Mouse (Mus musculus) liver, embryonic 16.5 days (tissue): ENCODE results near the gene Azin2. TPM values are rescaled to one million over a fixed set of nuclear protein-coding genes. Genes with fewer than 3 reads are reported as not detected.

ENCODE experiments used
- ATAC-seq: fragments of 200-750 bp; cut with Nextera tagmentation; 2 replicates; pipeline ENCODE4 v1.8.0; 2017; ENCODE audit warnings: low read depth, mild to moderate bottlenecking, moderate number of reproducible peaks, moderate library complexity
- H3K27ac ChIP-seq: fragments of 300-500 bp; sonication (generic); 2 replicates; pipeline ENCODE4 v1.5.1; 2014; ENCODE audit warnings: mild to moderate bottlenecking, low read length
- H3K27me3 ChIP-seq: fragments of 300-500 bp; sonication (generic); 2 replicates; pipeline ENCODE4 v1.6.1; 2014; ENCODE audit warnings: low read depth, low read length, mixed read lengths; ENCODE audit not compliant: control insufficient read depth, insufficient read depth
- H3K36me3 ChIP-seq: fragments of 300-500 bp; sonication (generic); 2 replicates; pipeline ENCODE4 v1.6.1; 2014; ENCODE audit warnings: mild to moderate bottlenecking; ENCODE audit not compliant: control insufficient read depth, insufficient read depth
- H3K4me1 ChIP-seq: fragments of 300-500 bp; sonication (generic); 2 replicates; pipeline ENCODE4 v1.6.1; 2014; ENCODE audit warnings: low read depth, low read length, mixed read lengths; ENCODE audit not compliant: control insufficient read depth
- H3K4me2 ChIP-seq: fragments of 300-500 bp; sonication (generic); 2 replicates; pipeline ENCODE4 v1.6.1; 2014; ENCODE audit warnings: low read depth, low read length, mixed read lengths
- H3K4me3 ChIP-seq: fragments of 300-500 bp; sonication (generic); 2 replicates; pipeline ENCODE4 v1.5.1; 2014; ENCODE audit warnings: low read depth, mild to moderate bottlenecking, low read length
- H3K9ac ChIP-seq: fragments of 300-500 bp; sonication (generic); 2 replicates; pipeline ENCODE4 v1.6.1; 2014; ENCODE audit warnings: low read depth, low read length
- H3K9me3 ChIP-seq: fragments of 300-500 bp; sonication (generic); replicated peaks from 2 replicates; pipeline ENCODE4 v1.6.1; 2016; ENCODE audit warnings: low read length; ENCODE audit not compliant: control insufficient read depth
- WGBS: fragments of 180-500 bp; shearing (Covaris S2); extraction: QIAGEN DNeasy Blood & Tissue Kit; methylation state at CpG from one replicate; pipeline ENCODE4 v1.1.7; 2014; ENCODE audit not compliant: insufficient replicate concordance; 5-methylcytosine and 5-hydroxymethylcytosine counted together
- polyA plus RNA-seq: library from polyadenylated mRNA; unstranded; fragments of >200 nt; fragmentation: Nextera tagmentation; extraction: Ambion mirVana; gene quantifications from 2 replicates; pipeline ENCODE4 v1.2.1, GENCODE M21; 2015

The Azin2 gene
- polyA plus RNA-seq, 1 experiment from 2014 or later, result 0.71 TPM

DNA sequence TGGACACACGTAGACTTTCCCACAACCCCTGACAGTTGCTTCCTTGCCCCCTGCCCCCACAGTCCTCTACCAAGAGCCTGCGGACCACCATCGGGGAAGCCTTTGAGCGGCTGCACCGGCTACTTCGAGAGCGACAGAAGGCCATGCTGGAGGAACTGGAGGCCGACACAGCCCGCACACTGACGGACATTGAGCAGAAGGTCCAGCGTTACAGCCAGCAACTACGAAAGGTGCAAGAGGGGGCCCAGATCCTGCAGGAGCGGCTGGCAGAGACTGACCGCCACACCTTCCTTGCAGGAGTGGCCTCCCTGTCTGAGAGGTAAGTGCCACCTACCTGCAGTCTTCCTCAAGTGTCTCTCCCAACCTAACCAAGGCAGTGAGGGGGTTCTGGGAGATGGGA lies 61.8 kb downstream of the Azin2 start:
- Histone ChIP-seq H3K9ac (no peak overlapping the region), H3K36me3 (no peaks in the 10 kb centered on the region), H3K4me3 (no peak overlapping the region), H3K4me2 (no peak overlapping the region), H3K27me3 (no peaks in the 10 kb centered on the region), H3K27ac (no peak overlapping the region), H3K9me3 (no peaks in the 10 kb centered on the region), H3K4me1 (no peaks in the 10 kb centered on the region)
- 72% methylated on average over 14 of the region's 14 CpGs for WGBS
- no peak for ATAC-seq

GRCm38 (mm10) chr4:128899332-128899731 lies 62.9 kb downstream of the Azin2 start:
- no peak overlapping the region for H3K9ac ChIP-seq
- no peak for ATAC-seq
- WGBS, result 32% methylated on average over 6 of the region's 6 CpGs
- no peak overlapping the region for H3K4me3 ChIP-seq
- no peak overlapping the region for H3K27ac ChIP-seq
- H3K36me3 ChIP-seq, result no peaks in the 10 kb centered on the region
- H3K4me1 ChIP-seq, result no peaks in the 10 kb centered on the region
- H3K9me3 ChIP-seq, result no peaks in the 10 kb centered on the region
- no peaks in the 10 kb centered on the region for H3K27me3 ChIP-seq
- H3K4me2 ChIP-seq, result no peak overlapping the region

DNA sequence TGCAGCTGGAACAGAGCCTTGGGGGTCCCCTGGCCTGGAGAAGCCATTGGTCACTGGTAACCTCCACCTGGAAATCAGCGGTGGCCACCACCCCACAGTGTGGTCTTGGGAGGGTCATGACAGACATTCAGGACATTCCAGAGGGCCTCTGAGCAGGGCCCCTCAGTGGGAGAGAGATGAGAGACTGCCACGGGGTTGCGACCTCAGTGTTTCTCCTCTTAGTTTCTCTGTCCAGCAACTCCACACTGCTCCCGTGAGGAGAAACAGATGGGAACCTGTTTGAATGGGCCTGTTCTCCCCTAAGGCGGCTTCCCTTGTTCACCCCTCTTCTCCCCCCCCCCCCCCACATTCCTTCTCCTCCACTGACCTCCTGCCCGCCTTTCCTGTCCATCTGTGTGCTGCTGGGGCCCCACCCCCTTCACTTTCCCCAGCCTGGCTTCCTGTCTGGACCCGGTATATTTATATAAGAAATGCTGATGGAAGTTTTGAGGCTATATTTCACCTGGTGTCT lies 64.3 kb downstream of the Azin2 start:
- no peak overlapping the region for H3K4me2 ChIP-seq
- H3K4me3 ChIP-seq, result no peak overlapping the region
- no peak overlapping the region for H3K27ac ChIP-seq
- WGBS, result 26% methylated on average over 7 of the region's 7 CpGs
- no peak for ATAC-seq
- no peaks in the 10 kb centered on the region for H3K9me3 ChIP-seq
- no peaks in the 10 kb centered on the region for H3K27me3 ChIP-seq
- no peaks in the 10 kb centered on the region for H3K36me3 ChIP-seq
- no peaks in the 10 kb centered on the region for H3K4me1 ChIP-seq
- H3K9ac ChIP-seq, result no peak overlapping the region

- Histone ChIP-seq H3K4me2 (no peak overlapping the region), H3K4me3 (no peak overlapping the region), H3K4me1 (no peaks in the 10 kb centered on the region), H3K27ac (no peak overlapping the region), H3K9me3 (no peaks in the 10 kb centered on the region), H3K9ac (no peak overlapping the region), H3K27me3 (no peaks in the 10 kb centered on the region), H3K36me3 (no peaks in the 10 kb centered on the region)
- WGBS, result 73% methylated on average over 10 of the region's 10 CpGs
- ATAC-seq, result no peak
Measured at GRCm38 (mm10) chr4:128896667-128897066, 65.6 kb downstream of the Azin2 start.

DNA sequence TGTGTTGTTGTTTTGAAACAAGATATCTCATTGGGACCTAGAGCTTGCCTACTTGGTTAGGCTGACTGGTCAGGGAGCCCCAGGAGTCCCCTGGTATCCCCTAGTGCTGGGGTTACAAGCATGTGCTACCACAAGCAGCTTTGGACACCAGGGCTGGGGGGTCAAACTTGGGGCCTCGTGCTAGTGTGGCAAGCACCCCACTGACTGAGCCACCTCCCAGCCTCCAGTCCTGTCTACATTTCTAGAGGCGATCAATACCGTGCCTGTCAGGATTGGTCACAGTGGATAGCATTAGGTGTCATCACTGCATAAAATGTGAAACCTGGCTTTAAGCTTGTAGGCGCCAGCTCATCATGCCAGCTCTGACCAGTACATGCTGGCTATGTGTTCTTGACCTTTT lies 66.4 kb downstream of the Azin2 start:
- Histone ChIP-seq H3K4me1 (no peaks in the 10 kb centered on the region), H3K27me3 (no peaks in the 10 kb centered on the region), H3K9me3 (no peaks in the 10 kb centered on the region), H3K4me3 (no peak overlapping the region), H3K9ac (no peak overlapping the region), H3K36me3 (no peaks in the 10 kb centered on the region), H3K4me2 (no peak overlapping the region), H3K27ac (no peak overlapping the region)
- 55% methylated on average over 4 of the region's 4 CpGs for WGBS
- ATAC-seq, result no peak

GRCm38 (mm10) chr4:128894112-128894511 lies 68.1 kb downstream of the Azin2 start:
- Histone ChIP-seq H3K4me3 (no peak overlapping the region), H3K9me3 (no peaks in the 10 kb centered on the region), H3K36me3 (no peaks in the 10 kb centered on the region), H3K27ac (no peak overlapping the region), H3K4me2 (no peak overlapping the region), H3K9ac (no peak overlapping the region), H3K4me1 (no peaks in the 10 kb centered on the region), H3K27me3 (no peaks in the 10 kb centered on the region)
- no peak for ATAC-seq
- 61% methylated on average over 12 of the region's 12 CpGs for WGBS

- no peak for ATAC-seq
Measured at GRCm38 (mm10) chr4:128892188-128892587, 70.1 kb downstream of the Azin2 start.

DNA sequence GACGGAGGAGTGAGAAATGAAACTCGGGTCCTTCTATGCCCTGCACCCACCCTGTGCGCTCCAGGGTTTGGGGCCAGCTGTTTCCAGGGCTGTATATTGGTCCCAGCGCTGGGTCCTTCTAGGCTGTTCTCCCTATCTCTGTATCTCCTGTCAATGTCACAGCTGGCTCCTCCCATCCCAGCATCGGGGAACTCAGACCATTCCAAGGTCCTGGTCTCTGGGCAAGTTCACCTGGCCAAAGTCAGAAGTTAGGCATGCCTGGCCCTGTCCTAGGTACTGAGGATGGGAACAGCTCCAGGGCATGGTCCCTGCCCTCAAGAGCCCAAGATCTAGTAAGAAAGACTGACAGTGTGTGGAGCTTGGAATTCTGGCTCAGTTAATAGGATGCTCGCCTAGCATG lies 70.5 kb downstream of the Azin2 start:
- Histone ChIP-seq H3K36me3 (no peaks in the 10 kb centered on the region), H3K27ac (no peak overlapping the region), H3K9me3 (no peaks in the 10 kb centered on the region), H3K9ac (no peak overlapping the region), H3K27me3 (no peaks in the 10 kb centered on the region), H3K4me2 (no peak overlapping the region), H3K4me3 (no peak overlapping the region), H3K4me1 (no peaks in the 10 kb centered on the region)
- 57% methylated on average over 6 of the region's 6 CpGs for WGBS
- ATAC-seq, result no peak

More at GRCm38 (mm10) chr4:128892188-128892587, 70.1 kb downstream of the Azin2 start:
- WGBS, result 49% methylated on average over 6 of the region's 6 CpGs
- no peaks in the 10 kb centered on the region for H3K4me1 ChIP-seq
- no peak overlapping the region for H3K4me2 ChIP-seq
- H3K27ac ChIP-seq, result no peak overlapping the region
- H3K9me3 ChIP-seq, result no peaks in the 10 kb centered on the region
- H3K27me3 ChIP-seq, result no peaks in the 10 kb centered on the region
- no peaks in the 10 kb centered on the region for H3K36me3 ChIP-seq
- H3K4me3 ChIP-seq, result no peak overlapping the region
- H3K9ac ChIP-seq, result no peak overlapping the region

DNA sequence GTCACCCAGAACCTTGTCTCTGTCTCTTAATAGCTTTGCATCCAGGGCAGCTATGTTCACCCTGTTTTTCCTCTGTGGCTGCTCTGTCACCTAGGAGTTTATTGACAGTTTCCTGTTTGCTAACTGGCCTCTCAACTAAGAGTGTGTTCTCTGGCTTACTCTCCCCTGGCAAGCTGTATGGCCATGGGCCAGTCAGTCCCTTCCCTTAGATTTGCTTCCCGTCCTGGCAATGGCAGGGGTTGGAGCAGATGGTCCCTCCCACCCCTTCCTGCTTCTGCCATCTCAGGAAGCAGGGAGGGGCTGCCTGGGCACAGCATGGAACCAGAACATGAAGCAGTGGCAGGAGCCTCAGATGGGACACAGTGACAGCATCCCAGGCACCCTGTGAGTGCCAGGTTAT lies 71.1 kb downstream of the Azin2 start:
- no peaks in the 10 kb centered on the region for H3K36me3 ChIP-seq
- no peaks in the 10 kb centered on the region for H3K4me1 ChIP-seq
- no peak overlapping the region for H3K9ac ChIP-seq
- ATAC-seq, result no peak
- no peaks in the 10 kb centered on the region for H3K9me3 ChIP-seq
- H3K4me3 ChIP-seq, result no peak overlapping the region
- no peak overlapping the region for H3K4me2 ChIP-seq
- no peak overlapping the region for H3K27ac ChIP-seq
- H3K27me3 ChIP-seq, result peaks cover 4% of the 10 kb centered on the region
- WGBS, result 7% methylated on average over 1 of the region's 1 CpGs
